Mouse (Mus musculus): ENCODE measurements around the gene Olfr55.
"Not testable (repeated sequence)": the region's sequence is repeated elsewhere in the genome, so short reads cannot be mapped to it uniquely, and the experiment has no call there.

- TF ChIP-seq CTCF (IDR thresholded peaks at IDR 0.05; ENCODE audit: low read depth); EP300 (optimal IDR thresholded peaks at IDR 0.05): not testable (repeated sequence)
These were observed 22.8 kb downstream of the Olfr55 start, which contains the start of gene Olfr239 for GRCm38 (mm10) chr17:33191002-33191401.

All from stomach, postnatal 0 days (tissue).